Comparison of ENCODE assay signal across 8 mouse cellular contexts in genomic region chr4:129741974-129742231, GRCm38 (mm10). TPM values are rescaled to one million over a fixed set of nuclear protein-coding genes. Genes with fewer than 3 reads are reported as not detected.
DNase-seq lines count a peak whose midpoint lies in the region; ATAC-seq and TF ChIP-seq lines count a peak whose summit lies in the region.

No protein-coding gene starts in this region.

- intact Hi-C loops in left cerebral cortex, adult 2 months (cut with DNase I) = loop anchor here (1.0 to 2.0 kb wide), 3 partner anchors 23 to 69 kb away; partner anchors contain the start of gene Kpna6
- intact Hi-C loops in left cerebral cortex, postnatal 10 days (cut with DNase I) = loop anchor here (5.0 kb wide), 1 partner anchor 40 kb away; no protein-coding TSS in a partner anchor

- peak overlapping the region; percentile 97 for H3K9ac ChIP-seq in embryonic facial prominence, embryonic 14.5 days (ENCODE audit: low read depth, low read length)
- H3K9ac ChIP-seq in intestine, embryonic 16.5 days (ENCODE audit: low read depth, low read length) = peak overlapping the region; percentile 99

- peaks cover 29% of the 10 kb centered on the region for H3K4me1 ChIP-seq in embryonic facial prominence, embryonic 14.5 days (ENCODE audit: control insufficient read depth, insufficient read depth, low read length)
- peaks cover 15% of the 10 kb centered on the region; the same call in 1 of the 2 replicates for H3K4me1 ChIP-seq in intestine, embryonic 16.5 days (ENCODE audit: control insufficient read depth, insufficient read depth, low read length)

- 0 out of 2 replicates have a peak, but pooled peaks cover 4% of the 10 kb centered on the region for H3K36me3 ChIP-seq in embryonic facial prominence, embryonic 14.5 days (ENCODE audit: control insufficient read depth, insufficient read depth, low read length)
- H3K36me3 ChIP-seq in intestine, embryonic 16.5 days (ENCODE audit: control insufficient read depth, insufficient read depth, low read length) = no peaks in the 10 kb centered on the region
- H3K36me3 ChIP-seq in myocyte (ENCODE audit: control insufficient read depth, insufficient read depth) = no peaks in the 10 kb centered on the region

- WGBS in embryonic facial prominence, embryonic 14.5 days = under 1% methylated on average over 17 of the region's 34 CpGs
- 0% methylated on average over 26 of the region's 34 CpGs for WGBS in intestine, embryonic 16.5 days

- H3K27ac ChIP-seq in left cerebral cortex, adult 2 months = peak overlapping the region; percentile 97
- H3K27ac ChIP-seq in embryonic facial prominence, embryonic 14.5 days (replicated peaks; ENCODE audit: low read depth, low read length) = peak overlapping the region; percentile 95
- H3K27ac ChIP-seq in intestine, embryonic 16.5 days (ENCODE audit: low read length) = peak overlapping the region; percentile 92

- DNase-seq in left cerebral cortex, adult 2 months (ENCODE audit: extremely low spot score in 1 of 2, low spot score in 2 of 2) = no peak
- DNase-seq in left cerebral cortex, postnatal 10 days (ENCODE audit: extremely low spot score in 1 of 2, low spot score in 2 of 2) = no peak
- no peak for DNase-seq in embryonic facial prominence, embryonic 14.5 days (ENCODE audit: low spot score)
- no peak for DNase-seq in ovary, postnatal 10 days (ENCODE audit: low spot score)
- no peak for DNase-seq in frontal cortex, adult 2 months (ENCODE audit: extremely low spot score in 1 of 2, low spot score in 1 of 2)
- DNase-seq in adrenal gland, adult 2 months = no peak

- ATAC-seq in embryonic facial prominence, embryonic 14.5 days (ENCODE audit: low read depth) = peak; percentile 34
- peak; percentile 57 for ATAC-seq in intestine, embryonic 16.5 days

- H3K9me3 ChIP-seq in embryonic facial prominence, embryonic 14.5 days (ENCODE audit: control insufficient read depth, low read length) = no peaks in the 10 kb centered on the region
- no peaks in the 10 kb centered on the region for H3K9me3 ChIP-seq in intestine, embryonic 16.5 days (ENCODE audit: control insufficient read depth, low read length)

- H3K4me3 ChIP-seq in left cerebral cortex, adult 2 months = peak overlapping the region; percentile 96
- H3K4me3 ChIP-seq in embryonic facial prominence, embryonic 14.5 days (ENCODE audit: low read depth, low read length) = peak overlapping the region; percentile 90
- H3K4me3 ChIP-seq in intestine, embryonic 16.5 days (ENCODE audit: low read length) = peak overlapping the region; percentile 99
- peak overlapping the region; percentile 96 for H3K4me3 ChIP-seq in myocyte

- no peak for TF ChIP-seq CTCF in left cerebral cortex, adult 2 months (IDR thresholded peaks at IDR 0.05)

- H3K79me2 ChIP-seq in myocyte (ENCODE audit: control insufficient read depth, insufficient read depth) = peaks cover 49% of the 10 kb centered on the region

- H3K4me2 ChIP-seq in embryonic facial prominence, embryonic 14.5 days (ENCODE audit: low read depth, low read length) = peak overlapping the region; percentile 73
- H3K4me2 ChIP-seq in intestine, embryonic 16.5 days (ENCODE audit: low read depth, low read length) = no peak overlapping the region
- H3K4me2 ChIP-seq in myocyte (ENCODE audit: low read depth) = no peak overlapping the region

- peak; percentile 79 for TF ChIP-seq POLR2A in myocyte (IDR thresholded peaks at IDR 0.05; ENCODE audit: insufficient read length, low read depth)

- peak overlapping the region; percentile 82 for H3ac ChIP-seq in myocyte (ENCODE audit: control insufficient read depth, insufficient read length)

- no peaks in the 10 kb centered on the region for H3K27me3 ChIP-seq in embryonic facial prominence, embryonic 14.5 days (replicated peaks; ENCODE audit: control insufficient read depth, insufficient read depth, low read length)
- H3K27me3 ChIP-seq in intestine, embryonic 16.5 days (replicated peaks; ENCODE audit: control insufficient read depth, insufficient read depth, low read length) = no peaks in the 10 kb centered on the region
- no peaks in the 10 kb centered on the region for H3K27me3 ChIP-seq in myocyte (ENCODE audit: control insufficient read depth, insufficient read depth, insufficient read length)

TF ChIP-seq in myocyte, 11 proteins besides CTCF, POLR2A, EP300 and RAD21:
- TF ChIP-seq MYOD1 (IDR thresholded peaks at IDR 0.05; ENCODE audit: control insufficient read depth in 1 of 3, insufficient read length in 2 of 3, low read depth in 2 of 3) (peak in 1 of 3 experiments; percentile 20), TCF3 (IDR thresholded peaks at IDR 0.05; ENCODE audit: insufficient read length, low read depth) (no peak), SRF (IDR thresholded peaks at IDR 0.05; ENCODE audit: control insufficient read depth, insufficient read length, low read depth) (no peak), MYOG (IDR thresholded peaks at IDR 0.05; ENCODE audit: control insufficient read depth in 1 of 3, insufficient read depth in 1 of 3, insufficient read length in 2 of 3, low read depth in 2 of 3) (peak in 2 of 3 experiments; percentile 8 to 56)

RNA-seq across cellular contexts. Expression of gene Khdrbs1, which starts 0.2 kb away (rescaled TPM):
- 10 to 100 TPM; 89.7 to 92.6 TPM for total RNA-seq in left cerebral cortex, adult 2 months (2021)
- 100 to 1,000 TPM; 105 to 108 TPM for total RNA-seq in left cerebral cortex, postnatal 10 days (2021)
- 94.2 and 104 TPM in 2 replicates for polyA plus RNA-seq in embryonic facial prominence, embryonic 14.5 days (2014; fragmentation: Nextera tagmentation; extraction: Ambion mirVana)
- polyA plus RNA-seq in intestine, embryonic 16.5 days (2015; fragmentation: Nextera tagmentation; extraction: Ambion mirVana) = 62.2 and 62.6 TPM in 2 replicates
- 40.4 TPM for polyA plus RNA-seq in myocyte (2012; fragmentation: generic; extraction: Trizol)
- polyA plus RNA-seq in frontal cortex, adult 2 months (2012; rRNA removed) = 52.0 and 53.0 TPM in 2 replicates
- total RNA-seq in adrenal gland, adult 2 months (2021) = 10 to 100 TPM; 65.0 to 66.3 TPM
- polyA plus RNA-seq in adrenal gland, adult 2 months (2012; rRNA removed) = 114 and 124 TPM in 2 replicates

RNA-seq across cellular contexts. Expression of gene Tmem39b, which starts 45.3 kb away (rescaled TPM):
- 10 to 100 TPM; 14.5 to 14.9 TPM for total RNA-seq in left cerebral cortex, adult 2 months (2021)
- 10 to 100 TPM; 13.3 to 16.3 TPM for total RNA-seq in left cerebral cortex, postnatal 10 days (2021)
- 22.1 and 25.0 TPM in 2 replicates for polyA plus RNA-seq in embryonic facial prominence, embryonic 14.5 days (2014; fragmentation: Nextera tagmentation; extraction: Ambion mirVana)
- 9.2 and 10.6 TPM in 2 replicates for polyA plus RNA-seq in intestine, embryonic 16.5 days (2015; fragmentation: Nextera tagmentation; extraction: Ambion mirVana)
- polyA plus RNA-seq in myocyte (2012; fragmentation: generic; extraction: Trizol) = 9.7 TPM
- 19.9 and 21.1 TPM in 2 replicates for polyA plus RNA-seq in frontal cortex, adult 2 months (2012; rRNA removed)
- total RNA-seq in adrenal gland, adult 2 months (2021) = 10 to 100 TPM; 10.3 to 15.1 TPM
- 26.5 and 28.8 TPM in 2 replicates for polyA plus RNA-seq in adrenal gland, adult 2 months (2012; rRNA removed)
